Mouse (Mus musculus) ES-CJ7 (cell line): ENCODE measurements at regions not wholly inside any gene's neighbourhood (a gene's known extent, or its start where the extent isn't known, plus 50 kb on each side); places are given as distances from the start of the nearest gene placed in this dataset.

Experiments
- DNase-seq: peaks from one replicate; pipeline ENCODE4 v3.0.0; 2011; ENCODE audit warnings: low read depth, low spot score

DNA sequence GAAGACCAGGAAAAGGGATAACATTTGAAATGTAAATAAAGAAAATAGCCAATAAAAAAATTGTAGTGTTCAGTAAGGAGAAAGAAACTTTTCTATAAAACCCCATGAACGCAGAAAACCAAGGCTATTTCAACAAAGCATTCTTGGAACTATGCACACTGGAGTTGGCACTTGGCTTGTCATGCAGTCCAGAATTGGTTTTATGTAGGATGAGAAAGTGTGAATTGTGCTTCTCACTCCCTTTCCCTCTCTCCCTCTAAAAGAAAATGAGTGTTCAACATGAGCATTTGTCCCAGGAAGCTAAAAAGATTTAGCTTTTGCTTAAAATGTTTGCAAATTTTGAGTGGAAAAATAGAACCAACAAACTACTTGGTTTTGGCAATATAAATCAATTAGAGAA, 841.6 kb upstream of the Adam24 start:
- DNase-seq = no peak

GRCm38 (mm10) chr8:39846854-39847253, 828.0 kb upstream of the Adam24 start:
- DNase-seq = no peak

DNA sequence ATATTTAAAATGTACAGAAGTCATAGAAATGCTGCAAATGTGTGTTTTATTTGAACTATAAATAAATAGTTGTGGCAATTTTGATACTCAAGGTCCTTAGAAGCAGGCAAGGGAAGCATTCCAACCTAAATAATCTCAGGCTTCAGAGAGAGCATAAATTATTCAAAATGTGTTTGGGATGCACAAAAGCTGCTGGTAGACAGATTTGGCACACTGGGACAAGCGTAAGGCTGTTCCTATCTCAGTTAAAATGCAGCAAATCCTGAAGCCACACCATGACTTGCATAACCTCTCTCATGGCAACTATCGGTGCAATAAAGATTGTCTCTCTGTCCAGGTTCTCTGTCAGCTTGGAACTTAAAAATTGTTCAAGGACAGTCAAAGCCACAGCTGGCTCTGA, 812.3 kb upstream of the Adam24 start:
- DNase-seq = no peak

GRCm38 (mm10) chr8:39902251-39902650, 772.6 kb upstream of the Adam24 start:
- DNase-seq = peak; percentile 5

GRCm38 (mm10) chr8:39912926-39913325, 762.0 kb upstream of the Adam24 start:
- no peak for DNase-seq

DNA sequence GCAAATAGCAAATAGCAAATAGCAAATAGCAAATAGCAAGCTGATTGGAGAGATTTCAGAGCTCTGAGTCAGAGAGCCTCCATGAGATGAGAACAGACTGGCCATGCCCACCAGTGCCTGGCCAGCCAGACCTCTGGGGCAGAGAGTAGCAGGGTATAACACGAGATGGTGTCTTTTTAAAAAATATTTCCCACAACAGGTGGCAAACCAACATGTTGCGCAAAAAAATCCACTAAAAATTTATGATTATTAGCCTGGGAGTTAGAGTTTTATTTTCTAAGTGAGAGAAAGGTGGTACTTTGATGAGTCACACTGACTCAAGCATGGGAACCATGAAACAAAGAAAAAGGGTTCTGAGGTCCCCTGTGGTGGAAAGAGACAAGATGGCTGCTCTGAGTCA, 753.5 kb upstream of the Adam24 start:
- DNase-seq = no peak

DNA sequence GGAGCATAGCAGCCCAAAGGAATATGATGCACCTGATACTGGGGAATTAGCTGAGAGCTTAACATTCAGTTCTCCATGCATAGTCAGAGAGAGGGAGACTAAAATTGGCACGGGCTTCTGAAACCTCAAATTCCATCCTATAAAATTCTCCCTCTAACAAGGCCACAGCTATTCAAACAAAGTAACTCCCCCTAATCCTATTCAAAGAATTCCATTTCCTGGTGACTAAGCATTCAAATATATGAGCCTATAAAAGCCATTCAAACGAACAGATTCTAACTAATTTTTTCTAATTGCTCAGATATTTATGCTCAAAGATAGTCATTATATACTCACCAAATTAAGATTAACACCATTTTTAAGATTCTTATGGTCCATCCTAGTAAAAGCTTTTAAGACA, 751.1 kb upstream of the Adam24 start:
- DNase-seq = no peak

- DNase-seq = no peak
Observed at GRCm38 (mm10) chr8:39950178-39950896, 724.5 kb upstream of the Adam24 start.

DNA sequence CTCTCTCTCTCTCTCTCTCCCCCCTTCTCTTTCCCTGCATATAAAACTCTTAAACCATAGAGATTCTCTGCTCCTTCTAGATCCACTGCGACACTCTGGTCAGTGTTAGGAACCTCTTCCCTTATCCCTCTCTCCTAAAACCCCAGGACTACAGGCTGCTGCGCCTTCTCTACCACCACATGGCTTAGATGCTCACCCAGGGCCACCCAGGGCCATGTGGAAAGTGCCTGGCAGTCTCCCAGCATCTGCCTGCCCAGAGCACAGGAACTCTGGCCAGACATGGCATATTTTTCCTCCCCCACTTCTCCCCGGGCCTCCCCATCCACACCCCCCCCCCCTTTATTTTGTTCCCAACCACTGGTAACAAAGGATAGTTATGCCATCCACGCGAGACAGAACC, 720.4 kb upstream of the Adam24 start:
- no peak for DNase-seq

GRCm38 (mm10) chr8:39954924-39955323, 720.0 kb upstream of the Adam24 start:
- DNase-seq = peak; percentile 10

- no peak for DNase-seq
Observed at GRCm38 (mm10) chr8:40005207-40005837, 669.6 kb upstream of the Adam24 start.

DNA sequence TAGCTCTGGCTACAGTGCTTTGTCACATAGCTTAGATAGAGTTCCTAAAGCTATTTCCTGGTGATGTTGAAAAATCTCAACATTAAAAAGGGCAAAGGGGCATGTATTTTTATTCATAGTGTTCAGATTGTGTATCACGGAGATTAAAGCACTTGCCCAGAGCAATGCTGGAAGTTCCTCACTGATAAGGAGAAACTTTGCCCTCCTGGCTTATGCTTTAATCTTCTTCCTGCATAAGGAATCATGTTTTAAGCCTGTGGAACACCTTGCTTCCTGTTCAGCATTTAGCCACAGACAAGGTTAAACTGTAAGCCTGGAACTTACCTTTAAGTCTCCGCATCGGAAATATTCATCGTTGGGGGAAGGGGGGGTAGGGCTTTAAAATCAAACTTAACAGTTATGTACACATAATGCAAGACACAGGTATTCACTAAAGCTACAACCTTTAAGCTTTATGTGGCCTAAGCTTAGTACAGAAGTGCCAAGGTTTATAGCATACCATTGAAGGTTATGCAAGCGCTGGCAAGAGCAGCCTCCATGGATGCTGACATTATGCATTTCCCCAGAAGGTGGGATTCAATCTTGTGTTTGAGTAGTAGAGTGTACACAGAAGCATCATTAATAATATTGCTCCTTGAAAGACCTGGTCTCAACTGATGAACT, 655.5 kb upstream of the Adam24 start:
- no peak for DNase-seq

DNA sequence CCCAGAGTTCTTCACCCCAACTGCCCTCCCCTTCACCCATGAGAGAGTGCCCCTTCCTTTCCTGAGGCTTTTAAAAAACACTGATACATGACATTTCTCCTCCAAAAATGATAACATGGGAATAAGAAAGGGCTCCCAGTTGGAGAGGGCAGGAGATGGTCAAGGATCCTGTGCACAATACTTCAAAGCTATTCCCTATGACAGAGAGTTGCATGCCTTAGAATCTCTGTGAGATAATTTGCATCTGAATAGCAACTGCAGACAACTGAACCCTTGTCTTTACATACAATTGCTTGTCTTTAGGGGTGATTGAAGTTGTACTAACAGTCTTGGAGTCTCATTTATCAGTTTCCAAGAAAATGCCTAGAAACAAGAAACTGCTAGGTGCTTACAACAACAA, 610.7 kb upstream of the Adam24 start:
- no peak for DNase-seq

- no peak for DNase-seq
Observed at GRCm38 (mm10) chr8:40071131-40071530, 603.7 kb upstream of the Adam24 start.

- peak; percentile 59 for DNase-seq
Observed at GRCm38 (mm10) chr8:40080976-40081375, 593.9 kb upstream of the Adam24 start.

- no peak for DNase-seq
Observed at GRCm38 (mm10) chr8:40084129-40084528, 590.7 kb upstream of the Adam24 start.

GRCm38 (mm10) chr8:40089377-40089776, 585.5 kb upstream of the Adam24 start:
- DNase-seq = no peak

GRCm38 (mm10) chr8:40124402-40124801, 550.5 kb upstream of the Adam24 start:
- DNase-seq = no peak

DNA sequence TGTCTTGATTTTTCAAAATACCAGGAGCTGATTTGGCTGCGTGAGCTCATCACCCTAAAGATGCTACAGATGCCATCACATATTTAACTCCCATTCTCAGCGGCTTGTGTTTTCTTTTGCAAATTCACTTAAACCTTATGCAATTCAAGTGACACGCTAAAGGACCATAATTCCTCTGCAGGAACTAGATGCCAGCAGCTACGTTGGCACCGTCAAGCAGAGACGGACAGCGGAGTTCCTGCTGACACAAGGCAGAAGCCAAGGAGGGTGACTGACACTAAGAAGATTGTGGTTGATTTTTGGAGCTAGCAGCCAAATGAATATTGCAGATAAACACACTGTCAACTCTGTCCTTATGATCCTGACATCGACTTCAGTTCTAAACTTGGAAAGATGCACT, 547.7 kb upstream of the Adam24 start:
- no peak for DNase-seq

GRCm38 (mm10) chr8:40132662-40133257, 542.1 kb upstream of the Adam24 start:
- DNase-seq = peak; percentile 37

- DNase-seq = peak; percentile 58
Observed at GRCm38 (mm10) chr8:40150911-40151797, 523.7 kb upstream of the Adam24 start.

DNA sequence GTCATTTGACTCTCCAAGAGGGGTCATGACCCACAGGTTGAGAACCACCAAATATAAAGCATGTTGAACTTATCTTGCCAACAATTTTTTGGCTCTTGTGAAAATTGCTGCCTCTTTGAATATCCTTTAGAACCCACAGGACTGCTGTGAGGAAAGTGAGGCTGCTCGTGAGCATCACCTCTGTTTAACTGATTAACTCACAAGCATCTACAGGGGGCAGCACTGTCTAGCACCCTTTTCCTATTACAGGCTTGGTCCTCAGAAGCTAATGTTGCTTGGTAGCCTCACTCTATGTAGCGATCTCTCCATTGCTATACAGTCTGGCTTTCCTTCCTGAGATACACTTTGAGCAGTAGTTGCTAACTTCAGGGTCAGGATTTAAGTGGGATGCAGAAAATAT, 522.4 kb upstream of the Adam24 start:
- peak; percentile 56 for DNase-seq
